Mouse (Mus musculus) MEL (cell line): ENCODE measurements around the gene Pcnx.

Source experiments
- CTCF ChIP-seq, 3 experiments: IDR thresholded peaks in 2 of 3; conservative IDR thresholded peaks in 1 of 3; 2 replicates each; pipeline ENCODE4 v1.5.1; 2011 to 2012; ENCODE audit warnings: low read length in 3 of 3, low read depth in 2 of 3, mild to moderate bottlenecking in 2 of 3, improper control_type of control experiment in 1 of 3, inconsistent platforms in 1 of 3, mixed read lengths in 1 of 3, moderate library complexity in 1 of 3; ENCODE audit not compliant: control insufficient read depth in 1 of 3, insufficient read depth in 1 of 3, poor library complexity in 1 of 3, severe bottlenecking in 1 of 3
- E2F4 ChIP-seq: IDR thresholded peaks from 2 replicates; pipeline ENCODE4 v1.6.1; 2011; ENCODE audit warnings: low read depth, low read length, improper control_type of control experiment, borderline replicate concordance
- EP300 ChIP-seq, 2 experiments: IDR thresholded peaks; 2 replicates each; pipeline ENCODE4 v1.6.1; 2011; ENCODE audit warnings: improper control_type of control experiment in 2 of 2, low read length in 2 of 2, low read depth in 1 of 2, mild to moderate bottlenecking in 1 of 2
- MXI1 ChIP-seq: IDR thresholded peaks from 2 replicates; pipeline ENCODE4 v1.6.1; 2011; ENCODE audit warnings: mild to moderate bottlenecking, low read depth, low read length, improper control_type of control experiment
- MYC ChIP-seq: IDR thresholded peaks from 2 replicates; pipeline ENCODE4 v1.6.1; 2011; ENCODE audit warnings: low read depth, mild to moderate bottlenecking, low read length, improper control_type of control experiment, moderate library complexity
- TBP ChIP-seq: IDR thresholded peaks from 2 replicates; pipeline ENCODE4 v1.8.0; 2011; ENCODE audit warnings: low read depth, low read length, improper control_type of control experiment

GRCm38 (mm10) chr12:81836162-81836561 lies 23.7 kb upstream of the Pcnx start:
- TF ChIP-seq E2F4 (no peak), CTCF (IDR thresholded peaks at IDR 0.05 in 2 of 3, conservative IDR thresholded peaks at IDR 0.05 in 1 of 3; ENCODE audit: control insufficient read depth in 1 of 3, insufficient read depth in 1 of 3, low read depth in 2 of 3, low read length in 3 of 3, poor library complexity in 1 of 3, severe bottlenecking in 1 of 3) (no peak), TBP (no peak), MXI1 (no peak), MYC (no peak), EP300 (IDR thresholded peaks at IDR 0.05; ENCODE audit: low read depth in 1 of 2, low read length in 2 of 2) (no peak)
